Mouse (Mus musculus) midbrain, embryonic 11.5 days (tissue): Measurements from ENCODE around the gene Hint3. TPM values are rescaled to one million over a fixed set of nuclear protein-coding genes. Genes with fewer than 3 reads are reported as not detected.
"Not testable (repeated sequence)": the region's sequence is repeated elsewhere in the genome, so short reads cannot be mapped to it uniquely, and the experiment has no call there.

Experiments used
- ATAC-seq: fragments of 200-750 bp; cut with Nextera tagmentation; 2 replicates; pipeline ENCODE4 v1.8.0; 2017; ENCODE audit warnings: moderate TSS enrichment, moderate library complexity; ENCODE audit not compliant: low FRiP score
- DNase-seq: peaks from one replicate; pipeline ENCODE4 v3.0.0; 2015; ENCODE audit warnings: low spot score; ENCODE audit errors: missing footprints
- H3K27ac ChIP-seq: fragments of 300-500 bp; sonication (generic); 2 replicates; pipeline ENCODE4 v1.5.1; 2014; ENCODE audit warnings: low read depth, low read length
- H3K27me3 ChIP-seq: fragments of 300-500 bp; sonication (generic); 2 replicates; pipeline ENCODE4 v1.6.1; 2014; ENCODE audit warnings: mild to moderate bottlenecking, low read length, moderate library complexity, mixed read lengths; ENCODE audit not compliant: control insufficient read depth, insufficient read depth
- H3K36me3 ChIP-seq: fragments of 300-500 bp; sonication (generic); 2 replicates; pipeline ENCODE4 v1.6.1; 2014; ENCODE audit warnings: mild to moderate bottlenecking, low read length, moderate library complexity, mixed read lengths; ENCODE audit not compliant: control insufficient read depth, insufficient read depth
- H3K4me1 ChIP-seq: fragments of 300-500 bp; sonication (generic); 2 replicates; pipeline ENCODE4 v1.6.1; 2014; ENCODE audit warnings: low read length; ENCODE audit not compliant: control insufficient read depth, insufficient read depth
- H3K4me2 ChIP-seq: fragments of 300-500 bp; sonication (generic); 2 replicates; pipeline ENCODE4 v1.6.1; 2014; ENCODE audit warnings: mild to moderate bottlenecking, moderate library complexity
- H3K4me3 ChIP-seq: fragments of 300-500 bp; sonication (generic); 2 replicates; pipeline ENCODE4 v1.5.1; 2014; ENCODE audit warnings: low read depth, low read length
- H3K9ac ChIP-seq: fragments of 300-500 bp; sonication (generic); 2 replicates; pipeline ENCODE4 v1.6.1; 2014; ENCODE audit warnings: low read length
- H3K9me3 ChIP-seq: fragments of 300-500 bp; sonication (generic); 2 replicates; pipeline ENCODE4 v1.6.1; 2016; ENCODE audit warnings: low read length; ENCODE audit not compliant: control insufficient read depth
- WGBS: fragments of 180-500 bp; shearing (Covaris S2); extraction: QIAGEN DNeasy Blood & Tissue Kit; methylation state at CpG from one replicate; pipeline ENCODE4 v1.1.7; 2014; 5-methylcytosine and 5-hydroxymethylcytosine counted together
- polyA plus RNA-seq: library from polyadenylated mRNA; unstranded; fragments of >200 nt; fragmentation: Nextera tagmentation; extraction: Ambion mirVana; gene quantifications from 2 replicates; pipeline ENCODE4 v1.2.1, GENCODE M21; 2014

Gene Hint3
- polyA plus RNA-seq = 19.4 and 20.8 TPM in 2 replicates

DNA sequence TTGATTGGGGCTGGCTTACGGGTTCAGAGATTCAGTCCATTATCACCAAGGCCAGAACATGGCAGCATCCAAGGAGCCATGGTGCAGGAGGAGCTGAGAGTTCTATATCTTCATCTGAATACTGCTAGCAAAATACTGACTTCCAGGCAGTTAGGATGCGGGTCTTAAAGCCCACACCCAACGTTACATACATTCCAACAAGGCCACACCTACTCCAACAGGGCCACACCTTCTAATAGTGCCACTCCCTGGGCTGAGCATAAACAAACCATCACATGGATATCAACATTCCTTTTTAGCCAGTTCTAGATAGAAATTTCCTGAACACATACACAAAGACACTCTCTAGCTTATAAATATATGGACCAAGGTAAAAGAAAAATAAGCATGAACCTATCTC, at the start of gene Hint3:
TSS of gene Hint3 (minus strand) at position 120 of the 400 bp plus-strand sequence.
- H3K9me3 ChIP-seq = no peaks in the 10 kb centered on the region
- no peak within 1 kb of the TSS for H3K9ac ChIP-seq
- H3K4me2 ChIP-seq = no peak within 1 kb of the TSS
- 89% methylated on average over 3 of the region's 3 CpGs for WGBS
- no peaks in the 10 kb centered on the region for H3K27me3 ChIP-seq
- ATAC-seq (no peak), DNase-seq (no peak)
- no peaks in the 10 kb centered on the region for H3K4me1 ChIP-seq
- H3K36me3 ChIP-seq = no peaks in the 10 kb centered on the region
- no peak within 1 kb of the TSS for H3K27ac ChIP-seq
- H3K4me3 ChIP-seq = no peak within 1 kb of the TSS

DNA sequence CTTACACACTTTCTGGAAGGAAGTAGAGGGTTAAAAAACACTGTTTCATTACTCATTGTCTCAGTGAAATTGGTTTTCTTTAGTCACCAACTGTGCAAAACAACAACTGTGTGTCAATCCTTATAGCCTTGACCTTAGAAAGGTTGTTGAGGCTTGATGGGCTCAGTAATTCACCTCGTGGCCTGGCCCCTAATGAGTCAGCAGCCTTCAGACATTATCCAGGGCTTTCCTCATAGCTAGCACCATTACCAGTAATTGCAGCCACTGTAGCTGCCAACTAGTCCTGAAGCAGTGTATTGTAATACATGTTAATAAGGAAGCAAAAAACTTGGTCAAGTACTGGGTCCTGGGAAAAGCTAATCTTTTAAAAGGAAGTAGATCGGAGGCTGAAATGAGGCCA, 48.6 kb upstream of the Hint3 start:
- no peaks in the 10 kb centered on the region for H3K9me3 ChIP-seq
- H3K9ac ChIP-seq = no peak overlapping the region
- no peaks in the 10 kb centered on the region for H3K36me3 ChIP-seq
- H3K4me1 ChIP-seq = no peaks in the 10 kb centered on the region
- DNase-seq = no peak
- 74% methylated on average over 2 of the region's 2 CpGs for WGBS
- no peak overlapping the region for H3K4me3 ChIP-seq
- ATAC-seq = no peak
- H3K4me2 ChIP-seq = no peak overlapping the region
- H3K27me3 ChIP-seq = no peaks in the 10 kb centered on the region
- H3K27ac ChIP-seq = no peak overlapping the region

DNA sequence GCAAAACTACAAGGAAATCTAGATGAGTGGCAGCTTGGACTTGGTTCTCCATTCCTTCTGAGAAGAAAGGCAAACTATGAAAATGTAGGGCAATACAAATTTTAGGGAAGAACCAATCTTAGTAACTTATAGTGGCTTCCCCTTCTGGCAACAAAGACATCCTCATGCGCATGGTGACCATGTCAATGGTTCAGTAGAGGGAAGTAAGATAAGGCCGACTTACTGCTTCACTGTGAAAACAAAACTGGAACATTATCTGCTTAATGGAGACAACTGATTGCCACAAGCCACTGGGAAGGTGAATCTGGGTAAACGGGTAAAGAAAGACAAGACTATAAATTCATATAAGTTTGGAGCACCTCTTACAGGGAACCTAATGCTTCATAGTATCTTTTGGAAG, 45.4 kb upstream of the Hint3 start:
- 89% methylated on average over 3 of the region's 3 CpGs for WGBS

DNA sequence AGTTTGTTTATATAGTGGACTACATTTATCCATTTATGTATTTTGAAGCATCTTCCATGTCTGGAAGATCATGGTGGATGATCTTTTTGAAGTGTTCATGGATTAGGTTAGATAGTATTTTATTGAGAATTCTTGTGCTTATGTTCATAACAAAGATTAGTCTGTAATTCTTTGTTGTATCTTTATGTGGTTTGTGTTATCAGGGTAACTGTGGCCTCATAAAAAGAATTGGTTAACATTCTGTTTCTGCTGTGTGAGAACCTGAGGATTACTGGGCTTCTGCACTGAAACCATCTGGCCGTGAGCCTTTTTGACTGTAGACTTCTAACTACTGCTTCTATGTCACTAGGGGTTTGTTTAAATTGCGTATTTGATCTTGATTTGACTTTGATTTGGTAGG, 37.1 kb upstream of the Hint3 start:
- no peaks in the 10 kb centered on the region for H3K27me3 ChIP-seq
- no peak overlapping the region for H3K9ac ChIP-seq
- no peak for DNase-seq
- no peak overlapping the region for H3K27ac ChIP-seq
- H3K4me2 ChIP-seq = no peak overlapping the region
- no peaks in the 10 kb centered on the region for H3K9me3 ChIP-seq
- no peak for ATAC-seq
- H3K4me1 ChIP-seq = no peaks in the 10 kb centered on the region
- H3K36me3 ChIP-seq = no peaks in the 10 kb centered on the region
- H3K4me3 ChIP-seq = no peak overlapping the region
- 91% methylated on average over 2 of the region's 2 CpGs for WGBS

More for the DNA sequence above, 45.4 kb upstream of the Hint3 start:
- Histone ChIP-seq H3K27me3 (no peaks in the 10 kb centered on the region), H3K36me3 (no peaks in the 10 kb centered on the region), H3K4me2 (no peak overlapping the region), H3K27ac (no peak overlapping the region), H3K4me1 (no peaks in the 10 kb centered on the region), H3K4me3 (no peak overlapping the region), H3K9me3 (no peaks in the 10 kb centered on the region), H3K9ac (no peak overlapping the region)
- ATAC-seq = no peak
- no peak for DNase-seq

DNA sequence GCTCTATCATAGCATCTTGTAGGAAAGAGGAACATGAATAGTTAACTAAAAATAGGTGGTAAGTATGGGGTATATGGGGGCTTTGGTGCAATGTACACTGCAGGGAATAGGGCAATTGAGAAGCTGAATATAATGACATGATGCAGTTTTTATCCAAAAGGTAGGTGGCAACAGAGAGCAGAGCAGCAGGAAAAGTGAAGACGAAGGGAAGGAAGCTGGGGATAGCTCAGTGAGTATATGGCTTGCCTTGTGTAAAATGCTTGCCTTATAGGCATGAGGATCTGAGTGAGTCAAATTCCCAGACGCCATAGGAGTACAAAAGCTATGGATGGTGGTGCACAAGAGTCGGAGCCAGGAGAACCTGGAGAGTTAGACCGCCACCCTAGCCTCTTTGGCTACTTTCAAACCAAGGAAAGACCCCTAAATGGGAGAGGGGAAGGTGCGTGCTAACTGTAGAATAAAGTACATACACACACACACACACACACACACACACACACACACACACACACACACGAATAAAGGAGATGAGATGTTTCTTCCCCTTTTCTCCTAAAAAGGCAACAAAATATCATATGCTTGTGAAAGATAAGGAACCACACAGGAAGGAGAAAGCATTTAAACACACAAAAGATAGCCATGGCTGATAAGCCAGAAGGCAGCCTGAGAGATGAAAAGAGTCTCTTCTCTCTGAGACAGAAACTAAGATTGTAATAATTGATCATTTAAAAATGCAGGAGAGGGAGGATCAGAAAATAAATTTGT, 31.3 kb upstream of the Hint3 start:
- Histone ChIP-seq H3K9me3 (no peaks in the 10 kb centered on the region), H3K4me2 (no peak overlapping the region), H3K36me3 (no peaks in the 10 kb centered on the region), H3K9ac (no peak overlapping the region), H3K27me3 (no peaks in the 10 kb centered on the region), H3K4me3 (no peak overlapping the region), H3K4me1 (no peaks in the 10 kb centered on the region), H3K27ac (no peak overlapping the region)
- DNase-seq (no peak), ATAC-seq (no peak)
- WGBS = 86% methylated on average over 6 of the region's 6 CpGs

DNA sequence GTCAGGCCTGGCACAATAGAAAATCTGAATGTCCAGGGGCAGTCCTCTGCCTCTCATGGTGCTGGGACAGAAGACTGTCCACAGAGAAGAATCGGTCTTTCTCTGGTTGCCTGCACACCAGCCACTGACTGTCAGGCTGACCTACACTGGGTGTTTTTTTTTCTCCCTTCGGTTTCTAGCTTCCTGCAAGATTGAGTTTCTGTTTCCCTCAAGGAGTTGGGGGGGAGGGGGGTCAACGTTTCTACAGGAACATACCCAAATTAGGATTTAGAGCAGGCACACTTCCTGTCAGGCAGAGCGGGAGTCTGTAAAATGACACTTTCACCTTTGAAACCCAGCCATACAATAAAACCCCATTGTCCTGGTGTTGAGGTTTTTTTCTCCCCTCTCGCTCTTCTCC, 26.2 kb upstream of the Hint3 start:
- H3K4me2 ChIP-seq = no peak overlapping the region

DNA sequence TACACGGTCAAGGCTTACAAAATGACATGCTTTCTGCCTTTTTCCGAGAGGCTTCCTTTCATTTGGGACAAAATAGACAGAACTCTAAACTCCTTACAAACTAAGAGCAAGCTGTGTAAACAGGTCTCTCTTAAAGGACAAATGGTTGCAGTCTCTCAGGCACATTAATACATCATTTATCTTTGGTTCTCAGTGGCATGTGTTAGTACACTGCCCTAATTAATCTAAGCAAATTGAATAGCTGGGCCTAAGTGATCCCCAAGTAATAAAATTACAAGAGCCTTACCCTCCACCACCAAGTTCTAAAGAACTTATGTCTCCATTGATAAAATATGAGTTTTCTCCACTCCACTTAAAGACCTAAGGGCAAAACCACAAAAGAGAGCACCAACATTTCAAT, 18.2 kb upstream of the Hint3 start:
- H3K36me3 ChIP-seq = no peaks in the 10 kb centered on the region
- H3K4me3 ChIP-seq = no peak overlapping the region
- no peaks in the 10 kb centered on the region for H3K4me1 ChIP-seq
- no peak for ATAC-seq
- no peak overlapping the region for H3K27ac ChIP-seq
- no peak overlapping the region for H3K9ac ChIP-seq
- no peaks in the 10 kb centered on the region for H3K9me3 ChIP-seq
- H3K27me3 ChIP-seq = no peaks in the 10 kb centered on the region
- DNase-seq = no peak
- WGBS = 72% methylated on average over 2 of the region's 2 CpGs
- H3K4me2 ChIP-seq = no peak overlapping the region

More for the DNA sequence above, 26.2 kb upstream of the Hint3 start:
- Histone ChIP-seq H3K27me3 (no peaks in the 10 kb centered on the region), H3K36me3 (no peaks in the 10 kb centered on the region), H3K9ac (no peak overlapping the region), H3K27ac (no peak overlapping the region), H3K4me1 (no peaks in the 10 kb centered on the region), H3K9me3 (no peaks in the 10 kb centered on the region), H3K4me3 (no peak overlapping the region)
- DNase-seq (no peak), ATAC-seq (no peak)
- 15% methylated on average over 5 of the region's 5 CpGs for WGBS

DNA sequence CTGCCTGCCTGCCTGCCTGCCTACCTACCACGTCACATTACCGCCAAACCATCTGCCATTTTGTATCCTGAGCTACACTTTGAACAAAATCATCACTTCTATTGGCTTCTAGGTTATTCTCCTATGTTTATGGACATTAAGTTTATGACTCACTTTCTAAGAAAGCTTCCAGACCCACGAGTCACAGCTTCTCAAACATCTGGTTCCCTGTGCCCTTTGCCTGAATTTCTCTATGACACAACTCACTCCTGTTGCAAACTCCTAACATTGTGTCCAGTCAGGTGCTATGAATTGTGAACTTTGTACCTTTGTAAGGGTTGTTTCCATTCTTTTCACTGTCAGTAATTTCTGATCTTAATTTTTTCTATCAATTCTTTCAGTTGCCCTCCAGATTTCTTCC, 8.8 kb upstream of the Hint3 start:
- no peak overlapping the region for H3K4me2 ChIP-seq
- no peak for ATAC-seq
- whole genome bisulfite sequencing = 79% methylated on average over 3 of the region's 3 CpGs

DNA sequence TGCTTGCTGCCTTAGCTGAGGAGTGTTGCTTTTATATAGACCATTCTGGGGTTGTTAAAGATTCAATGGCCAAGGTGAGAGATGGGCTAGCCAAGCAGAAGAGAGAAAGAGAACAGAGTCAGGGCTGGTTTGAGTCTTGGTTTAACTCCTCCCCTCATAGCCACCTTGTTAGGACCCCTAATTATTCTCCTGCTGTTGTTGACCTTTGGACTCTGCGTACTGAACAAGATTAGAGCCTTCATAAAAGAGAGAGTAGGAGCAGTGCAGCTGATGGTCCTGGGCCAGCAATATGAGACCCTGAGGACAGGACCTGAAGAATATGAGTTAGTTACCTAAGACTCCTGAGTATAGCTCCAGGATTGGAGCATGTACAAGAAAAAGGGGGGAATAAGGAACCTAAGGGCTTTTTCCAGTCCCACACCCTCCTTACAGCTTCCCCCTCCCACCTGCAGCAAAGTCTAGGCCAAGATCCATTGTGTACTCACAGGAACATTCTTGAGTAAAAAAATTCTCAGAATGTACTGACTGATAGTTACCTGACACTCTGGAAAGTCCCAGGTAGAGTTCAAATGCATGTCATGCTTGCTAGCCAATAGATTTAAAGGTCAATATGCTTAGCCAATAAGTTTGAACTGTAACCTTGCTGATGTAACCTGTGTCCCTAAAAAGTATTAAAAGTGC, 7.2 kb upstream of the Hint3 start:
- H3K27ac ChIP-seq, ATAC-seq, H3K4me2 ChIP-seq, H3K36me3 ChIP-seq, H3K9me3 ChIP-seq, H3K4me3 ChIP-seq, H3K4me1 ChIP-seq, DNase-seq, H3K27me3 ChIP-seq, H3K9ac ChIP-seq: not testable (repeated sequence)
- 79% methylated on average over 1 of the region's 1 CpGs for WGBS

More for the DNA sequence above, 8.8 kb upstream of the Hint3 start:
- no peak overlapping the region for H3K9ac ChIP-seq
- no peaks in the 10 kb centered on the region for H3K27me3 ChIP-seq
- no peaks in the 10 kb centered on the region for H3K9me3 ChIP-seq
- H3K4me1 ChIP-seq = no peaks in the 10 kb centered on the region
- no peak for DNase-seq
- H3K4me3 ChIP-seq = no peak overlapping the region
- H3K36me3 ChIP-seq = no peaks in the 10 kb centered on the region
- no peak overlapping the region for H3K27ac ChIP-seq
